In the genomic region with DNA sequence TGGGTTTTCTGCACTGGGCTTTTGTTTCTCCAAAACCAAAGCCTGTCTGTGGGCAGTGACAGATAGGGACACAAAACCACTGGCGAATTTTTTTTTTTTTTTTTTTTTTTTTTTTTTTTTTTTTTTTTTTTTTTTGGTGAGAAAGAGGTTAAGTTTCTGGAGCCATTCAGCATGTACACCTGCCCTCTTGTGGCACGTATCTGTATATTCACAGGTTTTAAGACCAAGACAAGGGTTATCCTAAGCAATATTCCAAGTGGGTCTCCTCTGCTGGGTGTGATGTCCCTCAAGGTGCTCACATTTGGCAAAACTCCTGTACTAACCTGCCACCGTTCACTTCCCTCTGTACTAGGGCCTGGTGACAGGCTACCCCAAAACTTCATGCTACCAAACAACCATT, we compare ENCODE assay signal across 12 mouse cellular contexts. TPM values are rescaled to one million over a fixed set of nuclear protein-coding genes. Genes with fewer than 3 reads are reported as not detected.
A peak's percentile ranks its signal among the peaks of the same experiment; 100 is the strongest.
DNase-seq lines count a peak whose midpoint lies in the region; ATAC-seq and TF ChIP-seq lines count a peak whose summit lies in the region.
"Had no signal": no experiment of that assay in that cellular context is flagged by ENCODE, and none has a peak within 500 bp of the region (broad histone marks: within the 10 kb centered on the region; RNA-seq: fewer than 3 reads in every experiment).

No protein-coding gene starts in this region.

- H3K27me3 ChIP-seq in hindbrain, embryonic 14.5 days (ENCODE audit: control insufficient read depth, insufficient read depth, low read length): no peaks in the 10 kb centered on the region
- no peaks in the 10 kb centered on the region for H3K27me3 ChIP-seq in hindbrain, embryonic 12.5 days
- no peaks in the 10 kb centered on the region for H3K27me3 ChIP-seq in lung, postnatal 0 days (replicated peaks; ENCODE audit: insufficient read depth, low read length)
- no peaks in the 10 kb centered on the region for H3K27me3 ChIP-seq in cerebellum, adult 2 months (ENCODE audit: control insufficient read depth, insufficient read depth, low read length)

- no peak overlapping the region for H3K9ac ChIP-seq in hindbrain, embryonic 14.5 days
- H3K9ac ChIP-seq in hindbrain, embryonic 12.5 days: no peak overlapping the region
- H3K9ac ChIP-seq in lung, postnatal 0 days (replicated peaks; ENCODE audit: low read depth): no peak overlapping the region

- no peak overlapping the region for H3K4me2 ChIP-seq in hindbrain, embryonic 14.5 days (replicated peaks)
- H3K4me2 ChIP-seq in hindbrain, embryonic 12.5 days (replicated peaks): no peak overlapping the region
- no peak overlapping the region for H3K4me2 ChIP-seq in lung, postnatal 0 days (replicated peaks; ENCODE audit: low read depth, low read length)

- peak; percentile 47 for TF ChIP-seq CTCF in lung, postnatal 0 days (IDR thresholded peaks at IDR 0.05)
- TF ChIP-seq CTCF in lung, adult 2 months (IDR thresholded peaks at IDR 0.05; ENCODE audit: insufficient read depth, low read length): no peak
- peak; percentile 24; the same call in 1 of the 2 replicates for TF ChIP-seq CTCF in cerebellum, adult 2 months (IDR thresholded peaks at IDR 0.05; ENCODE audit: borderline replicate concordance, insufficient read depth, low read depth, low read length)

- peak; percentile 68 for DNase-seq in hindbrain, embryonic 14.5 days (ENCODE audit: low spot score)
- DNase-seq in lung, postnatal 0 days (ENCODE audit: low spot score): peak; percentile 29
- no peak for DNase-seq in lung, adult 2 months
- peak; percentile 30 to 61 for DNase-seq in cerebellum, adult 2 months
- peak; percentile 50 for DNase-seq in retina, embryonic 14.5 days (ENCODE audit: low spot score)
- no peak for DNase-seq in right cerebral cortex, postnatal 4 days
- DNase-seq: thymus, postnatal 4 days had no signal

- no peaks in the 10 kb centered on the region for H3K9me3 ChIP-seq in hindbrain, embryonic 14.5 days (ENCODE audit: control insufficient read depth, low read length)
- no peaks in the 10 kb centered on the region for H3K9me3 ChIP-seq in hindbrain, embryonic 12.5 days (replicated peaks)
- H3K9me3 ChIP-seq in lung, postnatal 0 days (ENCODE audit: low read length): no peaks in the 10 kb centered on the region

- H3K4me1 ChIP-seq in hindbrain, embryonic 14.5 days (replicated peaks; ENCODE audit: control insufficient read depth, insufficient read depth, low read length): no peaks in the 10 kb centered on the region
- H3K4me1 ChIP-seq in hindbrain, embryonic 12.5 days: no peaks in the 10 kb centered on the region
- H3K4me1 ChIP-seq in lung, postnatal 0 days (ENCODE audit: insufficient read depth, low read depth, low read length): no peaks in the 10 kb centered on the region
- no peaks in the 10 kb centered on the region for H3K4me1 ChIP-seq in lung, adult 2 months (ENCODE audit: control insufficient read depth, insufficient read depth, low read length)
- no peaks in the 10 kb centered on the region for H3K4me1 ChIP-seq in cerebellum, adult 2 months (ENCODE audit: control insufficient read depth, insufficient read depth, low read length)

- WGBS in hindbrain, embryonic 14.5 days: 36% methylated on average over 3 of the region's 3 CpGs
- 41% methylated on average over 3 of the region's 3 CpGs for WGBS in hindbrain, embryonic 12.5 days
- WGBS in lung, postnatal 0 days: 29% methylated on average over 3 of the region's 3 CpGs
- 25% methylated on average over 3 of the region's 3 CpGs for WGBS in lung, adult 2 months
- WGBS in cerebellum, adult 2 months: 20% methylated on average over 3 of the region's 3 CpGs

- H3K27ac ChIP-seq in hindbrain, embryonic 14.5 days: no peak overlapping the region
- no peak overlapping the region for H3K27ac ChIP-seq in hindbrain, embryonic 12.5 days
- H3K27ac ChIP-seq in lung, postnatal 0 days (ENCODE audit: low read length): no peak overlapping the region
- no peak overlapping the region for H3K27ac ChIP-seq in cerebellum, adult 2 months (ENCODE audit: insufficient read depth, low read length)

- ATAC-seq in hindbrain, embryonic 14.5 days (ENCODE audit: low FRiP score): no peak
- no peak for ATAC-seq in hindbrain, embryonic 12.5 days (ENCODE audit: low FRiP score)
- no peak for ATAC-seq in lung, postnatal 0 days
- ATAC-seq in granulocyte monocyte progenitor cell, adult 5-6 weeks (replicated peaks; ENCODE audit: poor library complexity, severe bottlenecking): no peak

- no peak overlapping the region for H3K4me3 ChIP-seq in hindbrain, embryonic 14.5 days (replicated peaks; ENCODE audit: low read length)
- no peak overlapping the region for H3K4me3 ChIP-seq in hindbrain, embryonic 12.5 days
- no peak overlapping the region for H3K4me3 ChIP-seq in lung, postnatal 0 days (ENCODE audit: low read depth, low read length)
- H3K4me3 ChIP-seq in lung, adult 2 months (replicated peaks; ENCODE audit: extremely low read depth, low read depth, low read length): no peak overlapping the region
- no peak overlapping the region for H3K4me3 ChIP-seq in cerebellum, adult 2 months (replicated peaks; ENCODE audit: insufficient read depth, low read depth, low read length)

- TF ChIP-seq EP300 in lung, postnatal 0 days (IDR thresholded peaks at IDR 0.05): no peak

- TF ChIP-seq POLR2A in lung, adult 2 months (IDR thresholded peaks at IDR 0.05; ENCODE audit: borderline replicate concordance, extremely low read depth, low read depth, low read length): no peak
- no peak for TF ChIP-seq POLR2A in cerebellum, adult 2 months (IDR thresholded peaks at IDR 0.05; ENCODE audit: borderline replicate concordance, insufficient read depth, low read length)

- H3K36me3 ChIP-seq in hindbrain, embryonic 14.5 days (replicated peaks; ENCODE audit: control insufficient read depth, insufficient read depth): no peaks in the 10 kb centered on the region
- no peaks in the 10 kb centered on the region for H3K36me3 ChIP-seq in hindbrain, embryonic 12.5 days
- no peaks in the 10 kb centered on the region for H3K36me3 ChIP-seq in lung, postnatal 0 days (ENCODE audit: insufficient read depth, low read length)

RNA-seq across cellular contexts. Expression of a gene that starts 30.0 kb away (rescaled TPM):
- not detected in 2 replicates for polyA plus RNA-seq in hindbrain, embryonic 14.5 days (2014; fragmentation: Nextera tagmentation; extraction: Ambion mirVana)
- polyA plus RNA-seq in hindbrain, embryonic 12.5 days (2016; fragmentation: Nextera tagmentation; extraction: Ambion mirVana): not detected in 2 replicates
- polyA plus RNA-seq in lung, postnatal 0 days (2015; fragmentation: Nextera tagmentation; extraction: Ambion mirVana): not detected in 2 replicates
- polyA plus RNA-seq in lung, adult 2 months (2012; rRNA removed): not detected in 2 replicates
- polyA plus RNA-seq in cerebellum, adult 2 months (2012; rRNA removed): 0.35 and 0.41 TPM in 2 replicates
- not detected in 2 replicates for total RNA-seq in granulocyte monocyte progenitor cell, adult 5-6 weeks (2014; fragmentation: Nextera tagmentation)
- not detected in 2 replicates for total RNA-seq in granulocyte monocyte progenitor cell, adult 5-6 weeks (2017)
- total RNA-seq: layer of hippocampus, adult 18-20 months had no signal
- polyA plus RNA-seq: liver, embryonic 16.5 days; spleen, adult 2 months had no signal

Comparison
In these comparisons a context has a peak if more than half of its experiments do, and no peak if none do; other contexts are left out.
1. DNase-seq: peak in hindbrain, embryonic 14.5 days (single experiment), lung, postnatal 0 days (single experiment), cerebellum, adult 2 months (2 of 2) and retina, embryonic 14.5 days (single experiment); none in lung, adult 2 months (single experiment) and right cerebral cortex, postnatal 4 days (single experiment).